In the genomic region with DNA sequence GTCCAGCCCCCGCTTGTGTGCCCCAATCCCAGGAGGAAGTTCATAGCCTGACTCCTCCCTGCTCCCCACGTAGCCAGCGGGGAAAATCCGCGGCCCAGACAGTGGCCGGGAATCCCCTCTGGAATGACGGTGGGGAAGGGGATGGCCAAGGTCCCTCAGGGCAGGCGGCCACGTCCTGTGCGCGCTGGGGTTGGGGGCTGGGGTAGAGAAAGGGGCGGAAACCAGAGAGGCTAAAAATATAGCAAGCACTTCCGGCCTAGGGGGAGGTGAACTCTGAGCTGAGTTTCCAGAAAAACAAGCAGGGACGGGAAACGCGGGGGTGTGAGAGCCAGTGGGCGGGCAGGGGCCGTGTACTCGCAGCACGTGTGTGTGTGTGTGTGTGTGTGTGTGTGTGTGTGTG, we compare ENCODE assay signal across 8 mouse cellular contexts. TPM values are rescaled to one million over a fixed set of nuclear protein-coding genes. Genes with fewer than 3 reads are reported as not detected.
DNase-seq lines count a peak whose midpoint lies in the region; ATAC-seq and TF ChIP-seq lines count a peak whose summit lies in the region.

No protein-coding gene starts in this region.

- H3K9ac ChIP-seq in intestine, postnatal 0 days (ENCODE audit: low read depth, low read length): peak overlapping the region; percentile 79
- H3K9ac ChIP-seq in neural tube, embryonic 13.5 days: peak overlapping the region; percentile 60; the same call in 1 of the 2 replicates

- H3K9me3 ChIP-seq in intestine, postnatal 0 days (ENCODE audit: control insufficient read depth): no peaks in the 10 kb centered on the region
- no peaks in the 10 kb centered on the region for H3K9me3 ChIP-seq in neural tube, embryonic 13.5 days

- H3K4me3 ChIP-seq in cortical plate, adult 2 months (ENCODE audit: insufficient read depth, low read length): no peak overlapping the region
- H3K4me3 ChIP-seq in intestine, postnatal 0 days (ENCODE audit: low read depth, low read length): peak overlapping the region; percentile 36
- peak overlapping the region; percentile 24 for H3K4me3 ChIP-seq in neural tube, embryonic 13.5 days
- H3K4me3 ChIP-seq in thymus, adult 2 months (ENCODE audit: control insufficient read depth, insufficient read depth, low read length): peak overlapping the region; percentile 42

- H3K36me3 ChIP-seq in intestine, postnatal 0 days (ENCODE audit: control insufficient read depth, insufficient read depth): peaks cover 26% of the 10 kb centered on the region
- peaks cover 13% of the 10 kb centered on the region for H3K36me3 ChIP-seq in neural tube, embryonic 13.5 days
- H3K36me3 ChIP-seq in thymus, adult 2 months (ENCODE audit: control insufficient read depth, insufficient read depth, low read length): peaks cover 13% of the 10 kb centered on the region

- peak; percentile 62 to 72 for DNase-seq in frontal cortex, postnatal 10 days (ENCODE audit: low spot score in 2 of 2)
- no peak for DNase-seq in frontal cortex, postnatal 25 days (ENCODE audit: low spot score in 2 of 2)
- peak; percentile 100 for DNase-seq in heart, adult 11 months
- peak; percentile 92 to 95 for DNase-seq in lung, adult 18-20 months
- DNase-seq in thymus, adult 2 months: peak; percentile 94

- ATAC-seq in intestine, postnatal 0 days: peak; percentile 31
- ATAC-seq in neural tube, embryonic 13.5 days (ENCODE audit: low read depth): no peak

- H3K4me2 ChIP-seq in intestine, postnatal 0 days (replicated peaks; ENCODE audit: low read depth): peak overlapping the region; percentile 89
- peak overlapping the region; percentile 48 for H3K4me2 ChIP-seq in neural tube, embryonic 13.5 days

- WGBS in intestine, postnatal 0 days: under 1% methylated on average over 20 of the region's 20 CpGs
- 10% methylated on average over 20 of the region's 20 CpGs for WGBS in neural tube, embryonic 13.5 days
- under 1% methylated on average over 20 of the region's 20 CpGs for WGBS in thymus, adult 2 months

- no peak for TF ChIP-seq CTCF in cortical plate, adult 2 months (IDR thresholded peaks at IDR 0.05; ENCODE audit: extremely low read depth, insufficient read depth, low read length)
- TF ChIP-seq CTCF in intestine, postnatal 0 days (IDR thresholded peaks at IDR 0.05; ENCODE audit: low read depth): no peak
- TF ChIP-seq CTCF in thymus, adult 2 months (IDR thresholded peaks at IDR 0.05; ENCODE audit: borderline replicate concordance, control insufficient read depth, extremely low read depth, insufficient read depth, low read length, poor library complexity): no peak

- peaks cover 5% of the 10 kb centered on the region for H3K4me1 ChIP-seq in cortical plate, adult 2 months (ENCODE audit: control insufficient read depth, insufficient read depth, low read length)
- peaks cover 19% of the 10 kb centered on the region for H3K4me1 ChIP-seq in intestine, postnatal 0 days (replicated peaks; ENCODE audit: control insufficient read depth, insufficient read depth, low read length)
- H3K4me1 ChIP-seq in neural tube, embryonic 13.5 days (replicated peaks): peaks cover 57% of the 10 kb centered on the region
- peaks cover 71% of the 10 kb centered on the region for H3K4me1 ChIP-seq in thymus, adult 2 months (replicated peaks; ENCODE audit: control insufficient read depth, insufficient read depth, low read length)

- H3K27ac ChIP-seq in cortical plate, adult 2 months (ENCODE audit: insufficient read depth, low read length): peak overlapping the region; percentile 92
- peak overlapping the region; percentile 100 for H3K27ac ChIP-seq in intestine, postnatal 0 days (ENCODE audit: low read depth, low read length)
- peak overlapping the region; percentile 84 for H3K27ac ChIP-seq in neural tube, embryonic 13.5 days (replicated peaks)
- H3K27ac ChIP-seq in thymus, adult 2 months (ENCODE audit: control insufficient read depth, insufficient read depth, low read length): peak overlapping the region; percentile 98

- TF ChIP-seq POLR2A in cortical plate, adult 2 months (IDR thresholded peaks at IDR 0.05; ENCODE audit: extremely low read depth, insufficient read depth, low read length): no peak
- peak; percentile 66 for TF ChIP-seq POLR2A in thymus, adult 2 months (IDR thresholded peaks at IDR 0.05; ENCODE audit: control insufficient read depth, extremely low read depth, insufficient read depth, low read length, poor library complexity)

- no peaks in the 10 kb centered on the region for H3K27me3 ChIP-seq in intestine, postnatal 0 days (replicated peaks; ENCODE audit: control insufficient read depth, insufficient read depth, low read length)
- peaks cover 4% of the 10 kb centered on the region; the same call in 1 of the 2 replicates for H3K27me3 ChIP-seq in neural tube, embryonic 13.5 days
- no peaks in the 10 kb centered on the region for H3K27me3 ChIP-seq in thymus, adult 2 months (ENCODE audit: control insufficient read depth, insufficient read depth, low read length)

RNA-seq across cellular contexts. Expression of gene Zfp36, which starts 1.9 kb away (rescaled TPM):
- 3.6 and 3.8 TPM in 2 replicates for polyA plus RNA-seq in cortical plate, adult 2 months (2012; rRNA removed)
- polyA plus RNA-seq in intestine, postnatal 0 days (2015; fragmentation: Nextera tagmentation; extraction: Ambion mirVana): 57.3 and 61.5 TPM in 2 replicates
- 4.9 and 6.5 TPM in 2 replicates for polyA plus RNA-seq in neural tube, embryonic 13.5 days (2015; fragmentation: Nextera tagmentation; extraction: Ambion mirVana)
- polyA plus RNA-seq in thymus, adult 2 months (2012; rRNA removed): 152 and 159 TPM in 2 replicates

RNA-seq across cellular contexts. Expression of gene Plekhg2, which starts 9.5 kb away (rescaled TPM):
- 3.5 and 4.2 TPM in 2 replicates for polyA plus RNA-seq in cortical plate, adult 2 months (2012; rRNA removed)
- 10.6 and 11.9 TPM in 2 replicates for polyA plus RNA-seq in intestine, postnatal 0 days (2015; fragmentation: Nextera tagmentation; extraction: Ambion mirVana)
- polyA plus RNA-seq in neural tube, embryonic 13.5 days (2015; fragmentation: Nextera tagmentation; extraction: Ambion mirVana): 33.8 and 35.8 TPM in 2 replicates
- polyA plus RNA-seq in thymus, adult 2 months (2012; rRNA removed): 187 and 211 TPM in 2 replicates

RNA-seq across cellular contexts. Expression of gene Med29, which starts 10.6 kb away (rescaled TPM):
- polyA plus RNA-seq in cortical plate, adult 2 months (2012; rRNA removed): 38.6 and 42.6 TPM in 2 replicates
- polyA plus RNA-seq in intestine, postnatal 0 days (2015; fragmentation: Nextera tagmentation; extraction: Ambion mirVana): 42.7 and 44.2 TPM in 2 replicates
- 35.7 and 45.4 TPM in 2 replicates for polyA plus RNA-seq in neural tube, embryonic 13.5 days (2015; fragmentation: Nextera tagmentation; extraction: Ambion mirVana)
- 56.0 and 65.3 TPM in 2 replicates for polyA plus RNA-seq in thymus, adult 2 months (2012; rRNA removed)

RNA-seq across cellular contexts. Expression of gene Paf1, which starts 10.8 kb away (rescaled TPM):
- polyA plus RNA-seq in cortical plate, adult 2 months (2012; rRNA removed): 101 and 108 TPM in 2 replicates
- polyA plus RNA-seq in intestine, postnatal 0 days (2015; fragmentation: Nextera tagmentation; extraction: Ambion mirVana): 54.6 and 60.6 TPM in 2 replicates
- 99.8 and 103 TPM in 2 replicates for polyA plus RNA-seq in neural tube, embryonic 13.5 days (2015; fragmentation: Nextera tagmentation; extraction: Ambion mirVana)
- polyA plus RNA-seq in thymus, adult 2 months (2012; rRNA removed): 146 and 182 TPM in 2 replicates

RNA-seq across cellular contexts. Expression of gene Rps16, which starts 31.5 kb away (rescaled TPM):
- polyA plus RNA-seq in cortical plate, adult 2 months (2012; rRNA removed): 648 and 653 TPM in 2 replicates
- polyA plus RNA-seq in intestine, postnatal 0 days (2015; fragmentation: Nextera tagmentation; extraction: Ambion mirVana): 695 and 702 TPM in 2 replicates
- 533 and 537 TPM in 2 replicates for polyA plus RNA-seq in neural tube, embryonic 13.5 days (2015; fragmentation: Nextera tagmentation; extraction: Ambion mirVana)
- 1,733 and 1,891 TPM in 2 replicates for polyA plus RNA-seq in thymus, adult 2 months (2012; rRNA removed)

Comparison
In these comparisons a context has a peak if more than half of its experiments do, and no peak if none do; other contexts are left out.
1. DNase-seq: peak in frontal cortex, postnatal 10 days (2 of 2), heart, adult 11 months (single experiment), lung, adult 18-20 months (2 of 2) and thymus, adult 2 months (single experiment); none in frontal cortex, postnatal 25 days (0 of 2).
2. Peak in every context shown above with its lines, with median percentiles within 50 percentile points of each other: H3K27ac ChIP-seq.